Mouse (Mus musculus) heart, embryonic 16.5 days (tissue): ENCODE data around the gene B4galt3. TPM values are rescaled to one million over a fixed set of nuclear protein-coding genes. Genes with fewer than 3 reads are reported as not detected.
A peak's percentile ranks its signal among the peaks of the same experiment; 100 is the strongest.
"Not testable (repeated sequence)": the region's sequence is repeated elsewhere in the genome, so short reads cannot be mapped to it uniquely, and the experiment has no call there.

Experiments used
- ATAC-seq: fragments of 200-750 bp; cut with Nextera tagmentation; replicated peaks from 2 replicates; pipeline ENCODE4 v1.8.0; 2017; ENCODE audit warnings: moderate number of reproducible peaks; ENCODE audit not compliant: insufficient read depth, low FRiP score; ENCODE audit errors: extremely low read depth
- H3K27ac ChIP-seq: fragments of 300-500 bp; sonication (generic); 2 replicates; pipeline ENCODE4 v1.5.1; 2014; ENCODE audit warnings: mild to moderate bottlenecking, low read length, control low read depth, moderate library complexity
- H3K27me3 ChIP-seq: fragments of 300-500 bp; sonication (generic); 2 replicates; pipeline ENCODE4 v1.6.1; 2014; ENCODE audit warnings: low read length, mixed read lengths; ENCODE audit not compliant: control insufficient read depth, insufficient read depth
- H3K36me3 ChIP-seq: fragments of 300-500 bp; sonication (generic); 2 replicates; pipeline ENCODE4 v1.6.1; 2014; ENCODE audit not compliant: control insufficient read depth, insufficient read depth
- H3K4me1 ChIP-seq: fragments of 300-500 bp; sonication (generic); 2 replicates; pipeline ENCODE4 v1.6.1; 2014; ENCODE audit warnings: low read length, mixed read lengths; ENCODE audit not compliant: control insufficient read depth, insufficient read depth
- H3K4me2 ChIP-seq: fragments of 300-500 bp; sonication (generic); 2 replicates; pipeline ENCODE4 v1.6.1; 2014; ENCODE audit warnings: low read depth, mild to moderate bottlenecking, control low read depth, low read length
- H3K4me3 ChIP-seq: fragments of 300-500 bp; sonication (generic); 2 replicates; pipeline ENCODE4 v1.5.1; 2014; ENCODE audit warnings: mild to moderate bottlenecking, control low read depth, low read length
- H3K9ac ChIP-seq: fragments of 300-500 bp; sonication (generic); 2 replicates; pipeline ENCODE4 v1.6.1; 2014; ENCODE audit warnings: low read length, control low read depth
- H3K9me3 ChIP-seq: fragments of 300-500 bp; sonication (generic); replicated peaks from 2 replicates; pipeline ENCODE4 v1.6.1; 2016; ENCODE audit warnings: low read length; ENCODE audit not compliant: control insufficient read depth
- WGBS: fragments of 180-500 bp; shearing (Covaris S2); extraction: QIAGEN DNeasy Blood & Tissue Kit; methylation state at CpG from one replicate; pipeline ENCODE4 v1.1.7; 2014; 5-methylcytosine and 5-hydroxymethylcytosine counted together
- polyA plus RNA-seq: library from polyadenylated mRNA; unstranded; fragments of >200 nt; fragmentation: Nextera tagmentation; extraction: Ambion mirVana; gene quantifications from 2 replicates; pipeline ENCODE4 v1.2.1, GENCODE M21; 2015

The B4galt3 gene
- polyA plus RNA-seq, 1 experiment from 2014 or later, result 47.5 TPM

DNA sequence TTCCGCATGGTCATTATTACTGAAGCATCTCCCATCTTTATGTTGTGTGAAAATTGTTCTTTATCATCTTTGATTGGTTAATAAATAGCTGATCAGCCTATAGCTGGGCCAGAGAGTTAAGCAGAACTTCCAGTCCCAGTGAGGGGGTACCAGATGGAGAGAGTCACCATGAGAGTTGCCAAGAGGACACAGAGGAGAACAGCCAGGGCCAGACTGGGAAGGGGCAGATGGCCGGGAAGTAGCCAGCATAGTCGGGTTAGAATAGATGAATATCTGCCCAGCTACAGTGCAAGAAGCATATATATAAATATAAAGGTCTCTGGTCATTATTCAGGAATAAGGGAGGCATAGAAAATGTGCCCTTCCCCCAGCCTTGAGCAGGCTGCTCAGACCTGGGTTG, 28.1 kb downstream of the B4galt3 start:
- WGBS, result 53% methylated on average over 3 of the region's 3 CpGs
- no peaks in the 10 kb centered on the region for H3K9me3 ChIP-seq
- no peak overlapping the region for H3K4me2 ChIP-seq
- peaks cover 6% of the 10 kb centered on the region for H3K4me1 ChIP-seq
- ATAC-seq, result no peak
- peaks cover 6% of the 10 kb centered on the region; the same call in 1 of the 2 replicates for H3K27me3 ChIP-seq
- no peaks in the 10 kb centered on the region for H3K36me3 ChIP-seq
- no peak overlapping the region for H3K27ac ChIP-seq
- H3K4me3 ChIP-seq, result no peak overlapping the region
- H3K9ac ChIP-seq, result no peak overlapping the region

DNA sequence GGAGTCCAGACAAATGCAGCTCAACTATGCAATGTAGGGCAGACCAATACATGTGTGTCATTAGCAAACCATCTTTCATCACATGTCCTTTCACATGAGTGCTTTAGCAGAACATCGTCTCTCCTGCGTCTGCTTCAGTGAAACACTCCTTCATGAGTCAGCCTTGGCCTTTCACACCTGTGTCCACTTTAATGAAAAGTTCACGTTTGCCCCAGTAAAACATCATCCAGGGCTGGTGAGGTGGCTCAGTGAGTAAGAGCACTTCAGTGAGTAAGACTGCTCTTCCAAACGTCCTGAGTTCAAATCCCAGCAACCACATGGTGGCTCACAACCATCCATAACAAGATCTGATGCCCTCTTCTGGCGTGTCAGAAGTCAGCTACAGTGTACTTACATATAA, 36.0 kb downstream of the B4galt3 start:
- not testable (repeated sequence) for ATAC-seq, H3K27ac ChIP-seq

DNA sequence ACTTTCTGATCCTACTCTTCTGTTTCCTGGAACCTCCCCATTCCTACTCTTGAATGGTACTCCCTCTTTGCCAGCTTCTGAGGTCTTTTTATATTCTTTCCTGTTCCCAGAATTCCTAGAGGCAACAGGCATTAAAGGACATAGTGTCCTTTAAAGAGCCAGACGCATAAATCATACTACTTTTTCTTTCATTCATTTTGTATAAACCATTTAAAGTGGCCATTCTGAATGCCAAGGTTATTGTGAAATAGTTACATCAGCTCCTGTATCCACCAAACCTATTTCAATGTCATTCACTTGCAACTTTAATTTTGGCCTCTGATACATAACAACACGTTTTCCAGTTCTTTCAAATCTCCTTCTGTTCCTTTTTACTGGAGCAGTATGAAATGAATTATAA, 39.2 kb downstream of the B4galt3 start:
- Histone ChIP-seq H3K9ac (no peak overlapping the region), H3K4me1 (no peaks in the 10 kb centered on the region), H3K9me3 (no peaks in the 10 kb centered on the region), H3K4me3 (no peak overlapping the region), H3K27me3 (no peaks in the 10 kb centered on the region), H3K4me2 (no peak overlapping the region), H3K27ac (no peak overlapping the region), H3K36me3 (no peaks in the 10 kb centered on the region)
- no peak for ATAC-seq
- WGBS, result 71% methylated on average over 2 of the region's 2 CpGs

More for the DNA sequence above, 36.0 kb downstream of the B4galt3 start:
- H3K9ac ChIP-seq, H3K4me2 ChIP-seq, H3K36me3 ChIP-seq, H3K4me1 ChIP-seq, H3K9me3 ChIP-seq, H3K27me3 ChIP-seq, H3K4me3 ChIP-seq: not testable (repeated sequence)
- WGBS, result 69% methylated on average over 5 of the region's 5 CpGs

DNA sequence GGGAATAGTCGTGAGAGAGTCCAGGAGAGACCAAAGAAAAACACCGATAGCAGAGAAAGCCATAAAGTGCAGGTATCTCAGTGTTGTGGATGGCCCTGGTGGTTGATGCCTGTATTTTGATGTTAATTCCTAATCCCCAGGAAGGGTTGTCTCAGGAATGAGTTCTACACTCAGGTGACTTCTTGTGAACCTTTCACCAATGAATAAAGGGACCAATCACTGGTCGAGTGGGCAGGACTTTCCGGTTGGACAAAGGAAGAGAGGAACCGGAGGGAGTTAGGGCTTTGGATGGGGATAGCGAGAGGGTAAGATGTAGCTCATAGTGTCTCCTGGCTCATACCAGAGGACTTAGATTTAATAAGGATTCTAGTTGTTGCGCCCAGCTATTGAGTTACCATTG, 49.6 kb downstream of the B4galt3 start:
- Histone ChIP-seq H3K4me3 (peak overlapping the region; percentile 30), H3K9ac (peak overlapping the region; percentile 20; the same call in 1 of the 2 replicates)

DNA sequence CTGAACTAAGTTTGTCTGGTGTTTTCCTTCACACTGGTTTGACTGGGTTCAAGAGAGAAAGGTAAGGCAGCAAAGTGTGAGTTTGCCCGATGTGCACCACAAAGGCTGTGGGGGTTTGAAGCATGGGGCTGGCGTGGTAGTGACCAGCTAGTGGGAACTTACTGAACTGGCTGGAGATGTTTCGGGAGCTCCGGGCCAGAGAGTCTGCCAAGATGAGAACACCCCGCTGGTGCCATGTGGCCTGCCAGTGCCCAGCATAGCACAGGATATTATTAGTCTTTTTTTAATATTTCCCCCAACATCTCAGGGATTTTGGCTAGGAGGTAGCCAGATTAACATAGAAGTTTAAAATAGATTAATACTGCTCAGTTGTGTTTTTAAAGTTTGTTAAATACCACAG, 50.0 kb downstream of the B4galt3 start:
- H3K4me1 ChIP-seq, result 0 out of 2 replicates have a peak, but pooled peaks cover 2% of the 10 kb centered on the region
- no peak for ATAC-seq
- 29% methylated on average over 5 of the region's 5 CpGs for WGBS
- H3K36me3 ChIP-seq, result no peaks in the 10 kb centered on the region
- H3K4me2 ChIP-seq, result peak overlapping the region; percentile 50
- H3K9ac ChIP-seq, result peak overlapping the region; percentile 20; the same call in 1 of the 2 replicates
- H3K27me3 ChIP-seq, result no peaks in the 10 kb centered on the region
- H3K27ac ChIP-seq, result no peak overlapping the region
- H3K9me3 ChIP-seq, result no peaks in the 10 kb centered on the region
- peak overlapping the region; percentile 30 for H3K4me3 ChIP-seq

More for the DNA sequence above, 49.6 kb downstream of the B4galt3 start:
- Histone ChIP-seq H3K9me3 (no peaks in the 10 kb centered on the region), H3K27me3 (no peaks in the 10 kb centered on the region), H3K27ac (no peak overlapping the region), H3K4me1 (0 out of 2 replicates have a peak, but pooled peaks cover 2% of the 10 kb centered on the region), H3K36me3 (no peaks in the 10 kb centered on the region), H3K4me2 (peak overlapping the region; percentile 50)
- 20% methylated on average over 7 of the region's 7 CpGs for WGBS
- no peak for ATAC-seq

DNA sequence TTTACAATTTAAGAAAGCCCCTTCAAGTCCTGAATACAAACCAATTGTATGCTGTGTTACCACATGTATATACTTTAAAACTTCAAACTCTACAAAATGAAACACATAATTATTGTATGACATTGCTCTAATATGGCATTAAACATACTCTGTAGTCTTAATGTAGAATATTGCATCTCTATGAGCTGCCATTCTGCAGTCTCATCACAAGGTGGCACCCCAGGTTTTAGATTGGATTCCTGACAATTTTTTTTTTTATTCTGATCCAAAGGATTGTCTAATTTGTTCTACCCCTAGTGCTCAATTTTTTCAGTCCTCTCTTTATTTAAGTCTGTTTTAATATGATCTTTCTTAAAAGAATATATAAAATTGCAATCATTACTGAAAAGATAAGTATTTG, 51.3 kb downstream of the B4galt3 start:
- H3K4me2 ChIP-seq, result no peak overlapping the region
- H3K27ac ChIP-seq, result no peak overlapping the region
- no peak overlapping the region for H3K4me3 ChIP-seq
- no peaks in the 10 kb centered on the region for H3K9me3 ChIP-seq
- 0 out of 2 replicates have a peak, but pooled peaks cover 5% of the 10 kb centered on the region for H3K4me1 ChIP-seq
- H3K36me3 ChIP-seq, result no peaks in the 10 kb centered on the region
- H3K9ac ChIP-seq, result no peak overlapping the region
- H3K27me3 ChIP-seq, result no peaks in the 10 kb centered on the region
- ATAC-seq, result no peak

DNA sequence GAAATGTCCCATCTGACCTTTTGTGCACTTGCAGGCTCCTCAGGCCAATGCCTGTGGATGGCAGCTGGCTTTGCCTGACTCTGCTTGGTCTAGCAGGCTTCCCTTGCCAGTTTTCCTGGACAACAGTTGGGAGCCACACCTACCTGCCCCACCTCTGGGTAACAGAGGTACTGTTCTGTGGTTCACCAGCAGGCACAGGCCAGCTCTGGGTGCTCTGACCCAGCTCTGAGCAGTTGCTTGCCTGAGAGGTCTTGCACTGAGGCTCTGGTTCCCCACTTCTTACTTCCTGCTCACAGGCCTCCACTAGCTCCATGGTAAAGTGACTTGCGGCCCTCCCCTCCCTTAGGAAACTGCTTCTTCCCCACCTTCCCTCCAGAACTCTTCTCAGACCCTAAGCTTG, 51.9 kb downstream of the B4galt3 start:
- Histone ChIP-seq H3K9me3 (no peaks in the 10 kb centered on the region), H3K4me3 (no peak overlapping the region), H3K27ac (no peak overlapping the region), H3K36me3 (no peaks in the 10 kb centered on the region), H3K4me1 (0 out of 2 replicates have a peak, but pooled peaks cover 5% of the 10 kb centered on the region), H3K9ac (no peak overlapping the region), H3K27me3 (no peaks in the 10 kb centered on the region), H3K4me2 (no peak overlapping the region)
- no peak for ATAC-seq
- 90% methylated on average over 1 of the region's 1 CpGs for WGBS

DNA sequence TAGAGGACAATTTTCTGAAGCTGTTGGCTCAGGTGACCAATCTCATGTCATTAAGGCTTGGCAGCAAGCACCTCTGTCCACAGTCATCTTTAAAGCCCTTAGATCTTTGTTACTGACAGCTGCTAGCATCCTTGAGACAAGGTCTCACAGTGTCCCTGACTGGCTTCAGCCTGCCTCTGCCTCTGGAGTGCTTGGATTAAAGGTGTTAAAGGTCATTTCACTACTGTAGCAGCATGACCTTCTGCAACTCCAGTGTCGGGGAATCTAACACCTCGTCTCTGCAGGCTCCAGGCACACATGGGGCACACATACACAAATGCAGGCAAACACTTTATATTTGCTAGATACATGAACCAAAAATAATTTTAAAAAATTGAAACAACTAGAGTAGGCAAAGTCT, 55.4 kb downstream of the B4galt3 start:
- Histone ChIP-seq H3K36me3 (no peaks in the 10 kb centered on the region), H3K27ac (no peak overlapping the region), H3K9ac (no peak overlapping the region), H3K4me1 (peaks cover 18% of the 10 kb centered on the region), H3K4me2 (no peak overlapping the region), H3K9me3 (no peaks in the 10 kb centered on the region), H3K27me3 (no peaks in the 10 kb centered on the region), H3K4me3 (no peak overlapping the region)
- ATAC-seq, result no peak
- 71% methylated on average over 2 of the region's 2 CpGs for WGBS
